ENCODE assay signal across 8 mouse cellular contexts in the genomic region with DNA sequence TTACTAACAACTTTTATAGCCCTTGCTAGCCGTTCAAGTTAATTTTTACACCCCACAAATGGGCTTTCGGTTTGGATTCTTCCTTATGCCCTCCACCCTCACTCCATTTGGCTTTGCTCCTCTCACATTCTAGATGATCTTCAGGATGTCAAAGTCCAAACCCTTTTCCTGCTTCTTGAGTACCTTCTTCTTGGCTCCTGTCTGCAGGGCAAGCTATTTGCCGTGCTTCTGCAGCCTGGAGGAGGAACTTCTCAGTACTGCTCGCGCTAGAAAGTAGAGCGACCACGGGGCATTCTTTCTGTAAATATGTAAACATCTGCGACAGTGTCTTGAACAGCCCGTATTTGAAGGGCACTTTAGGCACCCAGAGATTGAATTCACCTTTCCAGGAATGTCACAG. TPM values are rescaled to one million over a fixed set of nuclear protein-coding genes. Genes with fewer than 3 reads are reported as not detected.
A peak's percentile ranks its signal among the peaks of the same experiment; 100 is the strongest.
DNase-seq lines count a peak whose midpoint lies in the region; ATAC-seq lines count a peak whose summit lies in the region.

No protein-coding gene starts in this region.

- no peak for ATAC-seq in lung, embryonic 16.5 days (ENCODE audit: low read depth)
- ATAC-seq in embryonic facial prominence, embryonic 14.5 days (ENCODE audit: low read depth) = no peak
- ATAC-seq in megakaryocyte, adult 5-6 weeks (ENCODE audit: poor library complexity, severe bottlenecking) = 0 out of 2 replicates have a peak, but pooled peaks have one; percentile 17

- peak overlapping the region; percentile 65 for H3K4me3 ChIP-seq in lung, embryonic 16.5 days (ENCODE audit: low read length)
- peak overlapping the region; percentile 64 for H3K4me3 ChIP-seq in embryonic facial prominence, embryonic 14.5 days (ENCODE audit: low read depth, low read length)

- peak overlapping the region; percentile 78 for H3K9ac ChIP-seq in lung, embryonic 16.5 days (ENCODE audit: low read length)
- H3K9ac ChIP-seq in embryonic facial prominence, embryonic 14.5 days (ENCODE audit: low read depth, low read length) = peak overlapping the region; percentile 76

- no peak for DNase-seq in lung, postnatal 25 days (ENCODE audit: low spot score)
- peak; percentile 16 for DNase-seq in embryonic facial prominence, embryonic 14.5 days (ENCODE audit: low spot score)
- DNase-seq in kidney, adult 11 months = peak; percentile 24
- peak; percentile 34 for DNase-seq in thymus, postnatal 4 days
- DNase-seq in adrenal gland, adult 2 months = no peak
- no peak for DNase-seq in testis, postnatal 10 days (ENCODE audit: low spot score)

- no peak overlapping the region for H3K27ac ChIP-seq in lung, embryonic 16.5 days (ENCODE audit: low read length)
- peak overlapping the region; percentile 89; the same call in 1 of the 2 replicates for H3K27ac ChIP-seq in embryonic facial prominence, embryonic 14.5 days (replicated peaks; ENCODE audit: low read depth, low read length)

- H3K4me1 ChIP-seq in lung, embryonic 16.5 days (replicated peaks; ENCODE audit: control insufficient read depth, insufficient read depth, low read length) = peaks cover 11% of the 10 kb centered on the region
- H3K4me1 ChIP-seq in embryonic facial prominence, embryonic 14.5 days (ENCODE audit: control insufficient read depth, insufficient read depth, low read length) = peaks cover 13% of the 10 kb centered on the region

- no peaks in the 10 kb centered on the region for H3K9me3 ChIP-seq in lung, embryonic 16.5 days (ENCODE audit: control insufficient read depth, low read length)
- H3K9me3 ChIP-seq in embryonic facial prominence, embryonic 14.5 days (ENCODE audit: control insufficient read depth, low read length) = no peaks in the 10 kb centered on the region

- H3K4me2 ChIP-seq in lung, embryonic 16.5 days (ENCODE audit: low read depth, low read length) = peak overlapping the region; percentile 97
- H3K4me2 ChIP-seq in embryonic facial prominence, embryonic 14.5 days (ENCODE audit: low read depth, low read length) = peak overlapping the region; percentile 69

- no peaks in the 10 kb centered on the region for H3K36me3 ChIP-seq in lung, embryonic 16.5 days (ENCODE audit: control insufficient read depth, insufficient read depth, low read length)
- no peaks in the 10 kb centered on the region for H3K36me3 ChIP-seq in embryonic facial prominence, embryonic 14.5 days (ENCODE audit: control insufficient read depth, insufficient read depth, low read length)

- no peaks in the 10 kb centered on the region for H3K27me3 ChIP-seq in lung, embryonic 16.5 days (ENCODE audit: control insufficient read depth, insufficient read depth, low read depth, low read length)
- H3K27me3 ChIP-seq in embryonic facial prominence, embryonic 14.5 days (replicated peaks; ENCODE audit: control insufficient read depth, insufficient read depth, low read length) = no peaks in the 10 kb centered on the region

- WGBS in lung, embryonic 16.5 days = 4% methylated on average over 9 of the region's 9 CpGs
- 9% methylated on average over 9 of the region's 9 CpGs for WGBS in embryonic facial prominence, embryonic 14.5 days

RNA-seq across cellular contexts. Expression of a gene that starts 0.4 kb away (rescaled TPM):
- 39.6 and 42.1 TPM in 2 replicates for polyA plus RNA-seq in lung, embryonic 16.5 days (2015; fragmentation: Nextera tagmentation; extraction: Ambion mirVana)
- polyA plus RNA-seq in embryonic facial prominence, embryonic 14.5 days (2014; fragmentation: Nextera tagmentation; extraction: Ambion mirVana) = 19.6 and 23.2 TPM in 2 replicates
- total RNA-seq in megakaryocyte, adult 5-6 weeks (2015) = 8.9 and 12.8 TPM in 2 replicates
- total RNA-seq in megakaryocyte, adult 5-6 weeks (2017) = 11.8 and 12.1 TPM in 2 replicates
- 10 to 100 TPM; 23.9 to 85.2 TPM for total RNA-seq in adrenal gland, adult 2 months (2021)
- polyA plus RNA-seq in adrenal gland, adult 2 months (2012; rRNA removed) = 13.1 and 20.7 TPM in 2 replicates

Comparison
In these comparisons a context has a peak if more than half of its experiments do, and no peak if none do; other contexts are left out.
1. DNase-seq: peak in embryonic facial prominence, embryonic 14.5 days (single experiment), kidney, adult 11 months (single experiment) and thymus, postnatal 4 days (single experiment); none in lung, postnatal 25 days (single experiment), adrenal gland, adult 2 months (single experiment) and testis, postnatal 10 days (single experiment).